Mouse (Mus musculus): ENCODE measurements around the gene Leng1.

Gene Leng1

DNA sequence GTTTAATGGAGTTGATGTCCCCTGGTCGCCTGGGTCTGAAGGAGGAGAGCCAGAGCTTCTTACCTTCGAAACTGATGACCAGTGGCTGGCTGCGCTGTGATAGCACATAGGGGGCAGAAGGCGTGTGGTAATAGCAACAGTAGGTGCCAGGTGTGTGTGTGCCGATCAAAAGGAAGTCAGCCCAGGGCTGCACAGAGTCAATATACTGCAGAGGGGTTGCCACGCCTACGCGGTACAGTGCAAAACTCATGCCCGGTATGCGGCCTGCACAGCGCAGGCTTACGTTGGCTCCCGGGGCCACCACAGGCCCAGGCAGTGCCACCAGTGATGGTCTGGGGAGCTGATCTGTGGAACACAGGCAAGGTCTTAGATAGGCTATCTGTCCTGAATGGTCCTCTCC lies 54.6 kb downstream of the Leng1 start:
- no peak for TF ChIP-seq CTCF (conservative IDR thresholded peaks at IDR 0.05; ENCODE audit: low read length)
- peaks cover 21% of the 10 kb centered on the region for H3K4me1 ChIP-seq (replicated peaks; ENCODE audit: low read depth, low read length)
- H3K9me3 ChIP-seq (ENCODE audit: low read length), result no peaks in the 10 kb centered on the region
- H3K36me3 ChIP-seq (ENCODE audit: insufficient read depth, low read length), result no peaks in the 10 kb centered on the region
- H3K27me3 ChIP-seq (ENCODE audit: insufficient read depth, low read length), result peaks cover 3% of the 10 kb centered on the region; the same call in 1 of the 2 replicates
- peak overlapping the region; percentile 66 for H3K4me3 ChIP-seq (replicated peaks; ENCODE audit: low read length)

DNA sequence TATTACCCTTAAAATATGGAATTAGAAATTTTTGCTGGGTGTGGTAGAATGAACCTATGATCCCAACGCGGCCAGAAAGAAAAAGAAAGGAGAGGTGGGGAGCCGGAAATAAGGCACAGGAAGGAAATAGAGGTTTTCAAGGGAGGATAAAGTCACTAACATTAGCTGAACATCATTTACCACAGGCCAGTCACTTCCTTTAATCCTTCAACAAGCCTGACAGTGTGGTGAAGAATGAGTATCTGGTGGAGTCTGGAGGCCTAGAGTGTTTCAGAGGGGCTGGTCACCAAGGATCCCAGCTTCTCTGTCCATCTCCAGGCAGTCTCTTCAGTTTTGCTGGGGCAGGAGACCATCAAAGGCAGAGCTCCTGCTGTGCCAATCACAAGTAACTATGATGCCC lies 55.2 kb downstream of the Leng1 start:
- Histone ChIP-seq H3K27me3 (ENCODE audit: insufficient read depth, low read length) (peaks cover 3% of the 10 kb centered on the region; the same call in 1 of the 2 replicates), H3K36me3 (ENCODE audit: insufficient read depth, low read length) (no peaks in the 10 kb centered on the region), H3K4me1 (replicated peaks; ENCODE audit: low read depth, low read length) (peaks cover 21% of the 10 kb centered on the region), H3K9me3 (ENCODE audit: low read length) (no peaks in the 10 kb centered on the region), H3K4me3 (replicated peaks; ENCODE audit: low read length) (no peak overlapping the region)
- no peak for TF ChIP-seq CTCF (conservative IDR thresholded peaks at IDR 0.05; ENCODE audit: low read length)
- no peak for TF ChIP-seq NANOG (IDR thresholded peaks at IDR 0.05; ENCODE audit: borderline replicate concordance, low read length)
- TF ChIP-seq POU5F1 (IDR thresholded peaks at IDR 0.05; ENCODE audit: borderline replicate concordance, low read length), result no peak

All from E14TG2a.4 (cell line).